In genomic region chr10:63089103-63089757, GRCm38 (mm10) we compare ENCODE assay signal across 9 mouse cellular contexts. TPM values are rescaled to one million over a fixed set of nuclear protein-coding genes. Genes with fewer than 3 reads are reported as not detected.
DNase-seq lines count a peak whose midpoint lies in the region; ATAC-seq and TF ChIP-seq lines count a peak whose summit lies in the region.
"Had no signal": no experiment of that assay in that cellular context is flagged by ENCODE, and none has a peak within 500 bp of the region (broad histone marks: within the 10 kb centered on the region; RNA-seq: fewer than 3 reads in every experiment).

No protein-coding gene starts in this region.

- H3K9ac ChIP-seq in kidney, embryonic 14.5 days (ENCODE audit: low read depth, low read length), result peak overlapping the region; percentile 51; the same call in 1 of the 2 replicates
- H3K9ac ChIP-seq in forebrain, postnatal 0 days, result peak overlapping the region; percentile 44; the same call in 1 of the 2 replicates
- peak overlapping the region; percentile 32; the same call in 1 of the 2 replicates for H3K9ac ChIP-seq in midbrain, embryonic 12.5 days (replicated peaks)

- no peaks in the 10 kb centered on the region for H3K9me3 ChIP-seq in kidney, embryonic 14.5 days (ENCODE audit: control insufficient read depth, low read length)
- no peaks in the 10 kb centered on the region for H3K9me3 ChIP-seq in forebrain, postnatal 0 days (ENCODE audit: low read length)
- H3K9me3 ChIP-seq in midbrain, embryonic 12.5 days, result no peaks in the 10 kb centered on the region

- no peaks in the 10 kb centered on the region for H3K36me3 ChIP-seq in kidney, embryonic 14.5 days (ENCODE audit: control insufficient read depth, insufficient read depth, low read length)
- H3K36me3 ChIP-seq in forebrain, postnatal 0 days (ENCODE audit: insufficient read depth), result no peaks in the 10 kb centered on the region
- H3K36me3 ChIP-seq in midbrain, embryonic 12.5 days, result no peaks in the 10 kb centered on the region

- H3K27ac ChIP-seq in kidney, embryonic 14.5 days (ENCODE audit: low read depth, low read length), result no peak overlapping the region
- H3K27ac ChIP-seq in forebrain, postnatal 0 days (ENCODE audit: low read depth, low read length), result no peak overlapping the region
- H3K27ac ChIP-seq in midbrain, embryonic 12.5 days (replicated peaks), result peak overlapping the region; percentile 52

- ATAC-seq in kidney, embryonic 14.5 days (ENCODE audit: low FRiP score, low TSS enrichment), result no peak
- peak; percentile 6; the same call in 1 of the 2 replicates for ATAC-seq in forebrain, postnatal 0 days
- peak; percentile 64 for ATAC-seq in midbrain, embryonic 12.5 days (ENCODE audit: low FRiP score, low read depth)
- no peak for ATAC-seq in cerebellum, adult (ENCODE audit: insufficient number of reproducible peaks, low FRiP score, low TSS enrichment)

- DNase-seq in kidney, adult 9 months, result no peak
- peak; percentile 66 for DNase-seq in R1 (ENCODE audit: low read depth, low spot score)
- no peak for DNase-seq in forebrain, postnatal 0 days
- DNase-seq in gastrocnemius, postnatal 36 days, result no peak
- no peak for DNase-seq in cerebellum, postnatal 4 days (ENCODE audit: low spot score in 2 of 2)

- no peaks in the 10 kb centered on the region for H3K4me1 ChIP-seq in kidney, embryonic 14.5 days (ENCODE audit: control insufficient read depth, insufficient read depth, low read length)
- H3K4me1 ChIP-seq in forebrain, postnatal 0 days (ENCODE audit: insufficient read depth), result peaks cover 4% of the 10 kb centered on the region; the same call in 1 of the 2 replicates
- peaks cover 19% of the 10 kb centered on the region for H3K4me1 ChIP-seq in midbrain, embryonic 12.5 days

- TF ChIP-seq CTCF in forebrain, postnatal 0 days (IDR thresholded peaks at IDR 0.05; ENCODE audit: low read depth), result no peak

- peak overlapping the region; percentile 39 for H3K4me3 ChIP-seq in kidney, embryonic 14.5 days (ENCODE audit: low read length)
- H3K4me3 ChIP-seq in forebrain, postnatal 0 days (ENCODE audit: low read depth, low read length), result peak overlapping the region; percentile 33
- peak overlapping the region; percentile 27 for H3K4me3 ChIP-seq in midbrain, embryonic 12.5 days
- H3K4me3 ChIP-seq: myocyte had no signal

- H3K4me2 ChIP-seq in kidney, embryonic 14.5 days (replicated peaks; ENCODE audit: low read depth, low read length), result peak overlapping the region; percentile 62
- peak overlapping the region; percentile 47 for H3K4me2 ChIP-seq in forebrain, postnatal 0 days (ENCODE audit: low read depth)
- H3K4me2 ChIP-seq in midbrain, embryonic 12.5 days (replicated peaks), result peak overlapping the region; percentile 51

- intact Hi-C loops in gastrocnemius, postnatal 36 days (cut with DNase I), result no loop called here

- WGBS in kidney, embryonic 14.5 days, result 38% methylated on average over 8 of the region's 8 CpGs
- 30% methylated on average over 8 of the region's 8 CpGs for WGBS in forebrain, postnatal 0 days
- WGBS in midbrain, embryonic 12.5 days, result 23% methylated on average over 8 of the region's 8 CpGs

- H3K27me3 ChIP-seq in kidney, embryonic 14.5 days (ENCODE audit: control insufficient read depth, insufficient read depth, low read length), result no peaks in the 10 kb centered on the region
- no peaks in the 10 kb centered on the region for H3K27me3 ChIP-seq in forebrain, postnatal 0 days (ENCODE audit: insufficient read depth, low read length)
- no peaks in the 10 kb centered on the region for H3K27me3 ChIP-seq in midbrain, embryonic 12.5 days

RNA-seq across cellular contexts. Expression of gene Atoh7, which starts 10.2 kb away (rescaled TPM):
- 0.56 TPM in 1 of 2 replicates, not detected in the other for polyA plus RNA-seq in kidney, embryonic 14.5 days (2014; fragmentation: Nextera tagmentation; extraction: Ambion mirVana)
- 0.15 and 0.71 TPM in 2 replicates for total RNA-seq in forebrain, postnatal 0 days (2014; rRNA removed)
- 3.3 and 4.8 TPM in 2 replicates for polyA plus RNA-seq in forebrain, postnatal 0 days (2015; fragmentation: Nextera tagmentation; extraction: Ambion mirVana)
- 0.70 and 1.5 TPM in 2 replicates for polyA plus RNA-seq in midbrain, embryonic 12.5 days (2016; fragmentation: Nextera tagmentation; extraction: Ambion mirVana)
- not detected for total RNA-seq in gastrocnemius, postnatal 36 days (2021)
- polyA plus RNA-seq: myocyte had no signal

RNA-seq across cellular contexts. Expression of gene Pbld1, which starts 29.3 kb away (rescaled TPM):
- 4.8 and 5.1 TPM in 2 replicates for polyA plus RNA-seq in kidney, embryonic 14.5 days (2014; fragmentation: Nextera tagmentation; extraction: Ambion mirVana)
- not detected in 2 replicates for total RNA-seq in forebrain, postnatal 0 days (2014; rRNA removed)
- polyA plus RNA-seq in forebrain, postnatal 0 days (2015; fragmentation: Nextera tagmentation; extraction: Ambion mirVana), result 0.27 and 0.59 TPM in 2 replicates
- 1.2 TPM in 2 replicates for polyA plus RNA-seq in midbrain, embryonic 12.5 days (2016; fragmentation: Nextera tagmentation; extraction: Ambion mirVana)
- total RNA-seq in gastrocnemius, postnatal 36 days (2021), result under 1 TPM; 0.32 to 0.89 TPM

Comparison
In these comparisons a context has a peak if more than half of its experiments do, and no peak if none do; other contexts are left out.
1. ATAC-seq: peak in forebrain, postnatal 0 days (single experiment) and midbrain, embryonic 12.5 days (single experiment); none in kidney, embryonic 14.5 days (single experiment) and cerebellum, adult (single experiment).
2. Peak in every context shown above with its lines, with median percentiles within 50 percentile points of each other: H3K4me2 ChIP-seq, H3K4me3 ChIP-seq and H3K9ac ChIP-seq.